Mouse (Mus musculus) thymus, postnatal 10 days (tissue): ENCODE results near the gene Tpp1.
A peak's percentile ranks its signal among the peaks of the same experiment; 100 is the strongest.
"Not testable (repeated sequence)": the region's sequence is repeated elsewhere in the genome, so short reads cannot be mapped to it uniquely, and the experiment has no call there.

ENCODE experiments used
- DNase-seq, 2 experiments: peaks; one replicate each; pipeline ENCODE4 v3.0.0; 2021; ENCODE audit warnings: low spot score in 2 of 2

The Tpp1 gene

GRCm38 (mm10) chr7:105762517-105763270 lies 10.7 kb upstream of the Tpp1 start:
- no peak for DNase-seq

DNA sequence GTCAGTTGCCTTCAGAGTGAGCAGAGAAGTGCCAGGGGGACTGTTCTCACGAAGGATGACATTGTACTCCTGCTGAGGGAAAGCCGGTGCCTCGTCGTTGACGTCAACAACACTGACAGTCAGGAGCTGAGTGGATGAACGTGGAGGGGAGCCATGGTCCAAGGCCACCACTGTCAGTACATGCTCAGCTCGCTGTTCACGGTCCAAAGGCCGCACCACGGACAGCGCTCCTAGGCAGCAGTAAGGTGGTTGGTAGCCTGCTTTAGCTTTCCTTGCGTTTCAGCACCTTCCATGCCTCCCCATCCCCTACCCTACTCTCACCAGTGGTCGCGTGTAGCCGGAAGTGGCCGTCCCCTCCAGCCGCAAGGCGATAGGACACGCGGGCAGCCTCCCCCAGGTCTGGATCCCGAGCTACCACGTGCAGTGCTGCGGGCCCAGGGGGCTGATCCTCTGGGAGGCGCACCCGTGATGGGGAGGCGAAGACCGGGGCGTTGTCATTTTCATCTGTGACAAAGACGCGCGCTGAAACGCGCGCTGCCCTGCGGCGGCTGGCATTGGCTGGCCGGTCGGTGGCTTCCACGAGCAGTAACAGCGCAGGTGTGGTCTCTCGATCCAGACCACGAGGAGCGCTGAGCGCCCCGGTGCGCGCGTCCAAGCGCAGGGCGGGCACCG lies 9.9 kb upstream of the Tpp1 start:
- no peak for DNase-seq

DNA sequence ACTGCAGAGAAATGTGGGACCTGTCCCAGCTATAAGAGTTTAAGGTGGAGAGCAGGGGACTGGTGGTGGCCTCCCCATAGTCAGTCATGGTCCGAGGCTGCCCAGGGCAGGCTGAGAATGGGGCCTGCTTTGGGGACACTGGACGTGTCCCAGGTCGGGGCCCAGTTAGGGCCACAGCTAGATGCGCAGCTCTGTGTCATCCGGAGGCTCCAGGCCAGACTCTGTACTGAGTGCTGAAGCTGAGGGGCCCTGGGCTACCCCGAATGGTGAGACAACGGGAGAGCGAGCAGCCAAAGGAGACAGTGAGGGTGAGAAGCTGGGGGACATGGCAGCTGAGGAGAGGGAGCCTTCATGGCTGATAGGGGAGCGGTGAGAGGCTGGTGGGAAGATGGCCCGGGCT lies 1.2 kb upstream of the Tpp1 start:
- DNase-seq: no peak

DNA sequence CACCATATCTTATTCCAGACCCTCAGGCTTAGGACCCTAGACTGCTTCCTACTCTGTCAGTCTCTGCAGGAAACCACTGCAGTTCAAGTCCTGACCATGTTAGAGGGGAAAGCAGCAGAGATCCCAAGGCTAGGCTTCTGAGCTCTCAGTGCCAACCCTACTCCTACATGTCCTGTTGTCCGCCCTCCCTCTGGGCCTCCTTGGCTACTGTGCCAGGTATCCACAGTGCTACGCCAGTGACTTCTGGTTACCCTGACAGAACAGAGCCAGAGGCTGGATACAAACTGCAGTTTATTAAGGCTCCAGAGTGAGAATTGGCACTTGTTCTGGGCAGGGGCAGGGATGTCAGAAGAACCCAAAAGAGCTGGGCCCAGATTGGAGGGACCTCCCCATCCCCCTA lies 681 bp upstream of the Tpp1 start:
- no peak for DNase-seq

DNA sequence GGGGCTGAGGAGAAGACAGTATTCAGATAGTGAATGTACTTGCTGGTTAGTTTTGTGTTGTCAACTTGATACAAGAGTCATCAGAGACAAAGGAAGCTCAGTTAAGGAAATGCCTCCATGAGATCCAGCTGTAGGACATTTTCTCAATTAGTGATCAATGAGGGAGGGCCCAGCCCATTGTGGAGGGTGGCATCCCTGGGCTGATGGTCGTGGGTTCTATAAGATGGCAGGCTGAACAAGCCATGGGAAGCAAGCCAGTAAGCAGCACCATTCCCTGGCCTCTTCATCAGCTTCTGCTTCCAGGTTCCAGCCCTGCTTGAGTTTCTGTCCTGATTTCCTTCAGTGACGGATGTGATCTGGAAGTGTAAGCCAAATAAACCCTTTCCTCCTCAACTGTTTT lies 4.3 kb downstream of the Tpp1 start:
- DNase-seq: no peak

DNA sequence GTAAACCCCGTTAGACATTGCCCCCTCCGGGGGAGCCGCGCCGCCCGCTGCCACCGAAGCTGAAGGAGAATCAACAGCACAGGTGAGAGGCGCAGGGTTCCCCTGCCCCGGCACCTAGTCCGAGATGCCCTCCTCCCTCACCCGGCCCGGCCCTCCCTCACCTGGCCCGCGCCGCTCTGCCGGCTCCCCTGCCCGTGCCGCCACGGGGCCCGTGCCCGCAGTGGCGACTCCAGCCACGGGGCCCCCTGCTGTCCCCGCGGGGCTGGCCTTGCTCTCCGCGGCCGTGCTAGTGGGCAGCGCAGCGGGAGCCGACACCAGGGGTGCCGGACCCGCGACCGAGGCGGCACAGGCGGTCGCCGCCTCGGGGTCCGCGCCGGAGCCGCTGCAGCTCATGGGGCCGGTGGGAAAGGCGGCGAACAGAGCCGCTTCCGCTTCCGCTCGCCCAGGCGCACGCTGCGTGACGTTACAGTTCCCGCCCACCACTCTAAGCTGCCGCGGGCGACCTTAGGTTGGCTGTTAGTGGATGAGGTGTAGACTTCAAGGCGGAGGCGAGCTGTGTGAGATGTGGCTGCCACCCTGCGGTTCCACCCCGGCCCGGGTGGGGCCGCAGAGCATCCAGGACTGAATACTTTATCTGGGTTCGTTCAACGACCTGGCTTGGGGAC lies 8.0 kb downstream of the Tpp1 start, which contains the start of gene Taf10:
Gene Taf10, minus strand, starts transcription at position 436 of the 665 bp plus-strand sequence.
- DNase-seq: peak; percentile 87 to 89

DNA sequence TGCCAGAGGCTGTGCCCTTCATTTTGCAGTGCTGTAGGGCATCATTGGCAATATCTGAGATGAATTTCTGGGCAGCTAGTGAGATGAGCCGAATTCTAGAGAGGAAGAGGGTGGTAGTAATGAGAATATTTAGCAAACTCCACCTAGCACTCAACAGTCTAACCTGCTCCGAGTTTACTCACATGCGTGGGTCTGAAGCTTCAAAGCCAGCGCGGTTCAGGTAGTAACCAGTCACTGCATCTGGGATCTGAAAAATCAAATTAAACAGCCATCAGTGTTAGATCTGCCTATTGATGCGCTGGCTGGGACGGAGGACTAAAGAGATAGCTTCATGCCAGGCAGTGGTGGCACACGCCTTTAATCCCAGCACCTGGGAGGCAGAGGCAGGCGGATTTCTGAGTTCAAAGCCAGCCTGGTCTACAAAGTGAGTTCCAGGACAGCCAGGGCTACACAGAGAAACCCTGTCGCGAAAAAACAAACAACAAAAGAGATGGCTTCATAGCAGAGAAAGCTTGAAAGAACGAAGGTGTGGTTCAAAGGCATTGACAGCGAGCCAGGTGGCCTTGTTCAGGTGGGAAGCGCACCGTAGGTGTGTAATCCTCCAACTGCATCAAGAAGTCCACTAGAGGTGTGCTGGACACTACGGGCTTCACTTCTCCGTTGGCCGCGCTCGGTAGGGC lies 8.6 kb downstream of the Tpp1 start:
- DNase-seq: not testable (repeated sequence)

DNA sequence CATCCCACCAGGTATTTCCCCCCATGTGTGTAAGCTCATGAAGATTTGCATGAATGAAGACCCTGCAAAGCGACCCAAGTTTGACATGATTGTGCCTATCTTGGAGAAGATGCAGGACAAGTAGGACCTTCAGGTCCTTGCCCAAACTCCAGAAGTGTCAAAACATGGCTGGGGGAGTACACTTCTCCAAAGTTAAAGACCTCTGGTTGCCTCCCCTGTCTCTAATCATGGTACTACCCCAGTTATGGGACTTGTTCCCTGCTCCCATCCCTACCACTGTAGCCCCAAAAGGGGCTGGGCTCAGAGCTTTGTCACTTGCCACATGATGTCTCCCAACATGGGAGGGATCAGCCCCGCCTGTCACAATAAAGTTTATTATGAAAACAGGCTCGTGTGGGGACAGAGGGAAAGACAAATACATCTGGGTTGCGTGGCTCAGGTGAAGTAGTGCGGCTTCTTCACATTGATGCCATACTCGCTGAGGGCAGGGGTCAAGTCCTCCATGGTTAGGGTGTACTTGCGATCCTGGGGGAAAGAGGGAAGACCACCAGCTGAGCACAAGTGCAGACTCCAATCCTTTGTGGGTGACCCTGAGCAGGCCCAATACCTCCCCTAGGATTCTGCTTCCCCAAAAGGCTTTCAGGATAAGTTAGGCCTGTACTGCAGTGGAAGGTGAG lies 9.4 kb downstream of the Tpp1 start:
- not testable (repeated sequence) for DNase-seq

GRCm38 (mm10) chr7:105741978-105742377 lies 10.1 kb downstream of the Tpp1 start:
- no peak for DNase-seq

DNA sequence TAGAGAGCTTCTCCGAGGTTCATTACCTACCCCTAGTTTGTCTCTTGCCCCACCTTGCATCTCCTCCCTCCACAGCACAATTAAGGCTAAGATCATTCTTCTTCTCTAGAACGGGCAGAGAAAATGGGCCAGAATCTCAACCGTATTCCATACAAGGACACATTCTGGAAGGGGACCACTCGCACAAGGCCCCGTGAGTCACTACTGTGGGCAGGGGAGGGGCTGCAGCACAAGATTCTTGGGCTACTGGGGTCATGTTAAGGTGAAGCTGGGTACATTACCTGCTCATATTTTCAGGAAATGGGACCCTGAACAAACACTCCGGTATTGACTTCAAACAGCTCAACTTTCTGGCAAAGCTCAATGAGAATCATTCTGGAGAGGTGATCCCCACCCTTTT lies 11.2 kb downstream of the Tpp1 start:
- DNase-seq: no peak

DNA sequence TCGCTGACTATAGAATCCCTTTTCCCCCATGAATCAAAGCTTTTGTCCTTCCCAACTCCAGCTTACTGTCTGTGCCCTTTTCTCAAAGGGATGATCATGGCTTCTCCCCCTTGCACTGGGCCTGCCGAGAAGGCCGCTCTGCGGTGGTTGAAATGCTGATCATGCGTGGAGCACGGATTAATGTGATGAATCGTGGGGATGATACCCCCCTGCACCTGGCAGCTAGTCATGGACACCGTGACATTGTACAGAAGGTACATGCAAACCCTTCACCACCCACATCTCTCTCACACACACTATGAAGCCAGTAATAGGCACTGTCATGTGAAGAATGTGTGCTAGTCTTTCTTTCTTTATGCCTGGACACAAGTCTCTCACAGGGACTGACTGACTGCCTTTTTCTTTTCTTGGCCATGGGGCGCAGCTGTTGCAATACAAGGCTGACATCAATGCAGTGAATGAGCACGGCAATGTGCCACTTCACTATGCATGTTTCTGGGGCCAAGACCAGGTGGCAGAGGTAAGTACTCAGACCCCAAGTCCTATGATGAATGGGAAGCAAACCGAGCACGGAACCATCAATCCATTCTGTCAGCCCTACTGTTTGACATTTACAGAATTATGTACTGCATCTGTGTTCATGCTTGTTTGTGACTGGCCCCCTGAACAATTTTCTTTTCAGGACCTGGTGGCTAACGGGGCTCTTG lies 11.8 kb downstream of the Tpp1 start:
- no peak for DNase-seq

DNA sequence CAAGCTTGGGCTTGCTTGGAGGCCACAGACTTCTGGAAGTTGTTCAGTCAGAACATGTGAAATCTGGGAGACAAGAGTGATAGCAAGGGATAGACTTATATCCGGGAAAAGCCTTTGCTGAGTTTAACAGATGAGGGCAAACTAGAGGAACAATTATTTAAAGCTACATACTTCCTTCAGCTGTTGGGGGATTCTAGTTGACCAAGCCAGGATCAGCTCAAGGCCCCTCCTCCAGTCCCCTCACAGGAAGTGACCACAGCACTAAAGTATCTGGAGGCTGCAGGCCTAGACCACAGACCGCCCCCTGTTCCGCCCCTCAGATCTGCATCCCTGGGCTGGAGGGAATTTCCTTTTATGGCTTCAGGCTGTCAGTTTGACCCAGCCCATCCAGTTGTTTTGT lies 13.1 kb downstream of the Tpp1 start:
- DNase-seq: no peak

- no peak for DNase-seq
Observed at GRCm38 (mm10) chr7:105738286-105738685, 13.7 kb downstream of the Tpp1 start.

GRCm38 (mm10) chr7:105737648-105738047 lies 14.4 kb downstream of the Tpp1 start:
- no peak for DNase-seq

DNA sequence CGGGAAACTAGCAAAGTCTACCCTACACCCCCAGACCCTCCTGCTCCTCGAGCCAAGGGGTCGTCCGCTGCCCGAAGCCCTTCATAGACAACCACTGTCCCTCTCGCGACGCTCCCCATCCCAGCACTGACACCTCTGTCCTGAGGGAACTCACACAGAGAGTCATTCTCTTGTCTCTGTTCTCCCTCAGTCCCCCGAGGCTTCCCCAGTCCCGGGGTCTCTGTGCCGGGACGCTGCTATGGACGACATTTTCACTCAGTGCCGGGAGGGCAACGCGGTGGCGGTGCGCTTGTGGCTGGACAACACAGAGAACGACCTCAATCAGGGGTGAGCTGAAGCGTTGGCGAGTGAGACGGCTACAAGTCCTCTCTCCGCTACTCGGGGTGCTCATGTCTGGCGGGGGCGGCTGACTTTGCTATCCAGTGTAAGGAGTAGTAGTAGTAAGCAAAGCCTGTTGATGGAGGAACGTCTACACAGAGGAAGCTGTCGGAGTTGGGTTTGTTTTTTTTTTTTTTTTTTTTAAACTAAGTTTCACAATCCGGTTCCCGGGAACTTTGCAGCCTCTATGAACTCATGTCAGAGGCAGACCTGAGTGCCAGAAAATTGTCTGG lies 15.0 kb downstream of the Tpp1 start, which contains the start of gene Rrp8:
Gene Rrp8, minus strand, starts transcription at position 475 of the 611 bp plus-strand sequence.
- DNase-seq: peak; percentile 32 to 44

DNA sequence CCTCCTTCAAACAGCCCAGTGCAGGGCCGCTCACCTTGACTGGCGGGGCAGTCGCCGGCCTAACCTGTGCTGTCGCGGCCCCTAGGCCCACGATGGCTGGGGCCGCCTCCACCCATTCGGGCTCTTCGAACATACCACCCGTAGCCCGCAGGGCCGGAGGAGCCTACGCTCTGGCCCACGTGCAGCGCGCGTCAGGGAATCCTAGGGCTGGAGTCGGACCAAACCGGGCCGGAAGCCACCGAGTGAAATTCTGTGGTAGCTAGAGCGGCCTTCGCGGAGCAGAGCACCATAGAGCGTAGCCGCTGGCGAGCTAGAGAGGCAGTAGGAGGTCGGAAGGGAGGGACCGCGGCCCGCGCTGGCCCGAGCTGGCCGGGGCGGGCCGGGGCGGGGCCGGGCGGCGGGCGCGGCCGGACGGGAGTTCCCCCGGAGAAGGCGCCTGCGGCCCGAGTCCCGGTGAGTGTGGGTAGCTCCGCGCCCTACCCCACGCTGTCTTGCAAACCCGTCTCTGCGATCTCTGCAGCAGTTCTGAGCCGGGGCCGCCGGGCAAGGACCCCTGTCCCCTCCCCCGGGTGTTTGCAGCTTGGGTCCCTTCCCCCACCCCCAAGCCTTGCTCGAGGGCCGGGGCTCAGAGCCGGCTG lies 15.7 kb downstream of the Tpp1 start, which contains the start of gene Ilk:
Gene Ilk, plus strand, starts transcription at position 329 of the 638 bp plus-strand sequence.
- DNase-seq: peak; percentile 75 to 78

- DNase-seq: not testable (repeated sequence)
Observed at GRCm38 (mm10) chr7:105735464-105735863, 16.6 kb downstream of the Tpp1 start.

- no peak for DNase-seq
Observed at GRCm38 (mm10) chr7:105734826-105735225, 17.2 kb downstream of the Tpp1 start.

DNA sequence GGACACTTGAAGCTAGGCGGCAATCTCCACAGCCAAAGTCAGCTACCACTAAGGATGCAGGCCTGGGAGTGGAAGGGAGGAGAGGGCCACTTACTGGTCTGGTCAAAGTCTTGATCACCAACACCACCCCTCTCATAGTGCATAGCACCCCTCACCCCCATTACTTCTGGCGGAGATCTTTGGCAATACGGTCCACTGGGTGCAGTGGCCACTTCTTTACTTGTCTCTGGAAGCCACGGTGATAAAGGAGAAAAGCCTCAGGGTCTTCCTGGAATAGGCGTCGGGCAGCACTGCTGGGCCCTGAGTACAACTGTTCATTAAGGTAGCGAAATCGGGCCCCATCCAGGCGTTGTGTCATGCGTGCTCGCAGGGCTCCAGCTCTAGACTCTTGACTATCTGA lies 18.2 kb downstream of the Tpp1 start:
- DNase-seq: no peak
